Mouse (Mus musculus) testis, postnatal 14 days (tissue): Measurements from ENCODE around the gene Tm2d3.

Experiments
- DNase-seq: peaks from one replicate; pipeline ENCODE4 v3.0.0; 2021; ENCODE audit warnings: low spot score

Gene Tm2d3

GRCm38 (mm10) chr7:65704818-65705242, 13.9 kb downstream of the Tm2d3 start:
- peak; percentile 78 for DNase-seq

- DNase-seq, result no peak
Observed at GRCm38 (mm10) chr7:65708506-65708905, 17.5 kb downstream of the Tm2d3 start.

DNA sequence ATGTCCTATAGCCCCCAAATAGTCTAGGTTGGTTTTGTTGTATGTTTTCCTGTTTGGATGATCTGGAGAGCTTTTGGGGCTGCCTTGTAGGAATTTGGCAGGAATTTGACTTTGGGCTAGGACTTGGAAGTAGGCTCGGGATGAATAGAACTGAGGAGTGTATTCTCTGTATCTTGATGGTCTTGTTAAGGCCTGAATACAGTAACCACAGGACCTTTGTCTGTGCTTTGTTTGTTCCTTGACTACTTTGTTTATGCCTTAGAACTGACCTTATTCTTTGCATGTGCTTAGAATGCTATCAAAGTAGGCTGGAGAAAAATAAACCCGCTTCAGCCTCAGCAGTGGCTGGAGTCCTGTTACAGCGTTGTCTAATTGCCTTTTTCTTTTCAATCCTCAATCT, 19.3 kb downstream of the Tm2d3 start:
- no peak for DNase-seq

DNA sequence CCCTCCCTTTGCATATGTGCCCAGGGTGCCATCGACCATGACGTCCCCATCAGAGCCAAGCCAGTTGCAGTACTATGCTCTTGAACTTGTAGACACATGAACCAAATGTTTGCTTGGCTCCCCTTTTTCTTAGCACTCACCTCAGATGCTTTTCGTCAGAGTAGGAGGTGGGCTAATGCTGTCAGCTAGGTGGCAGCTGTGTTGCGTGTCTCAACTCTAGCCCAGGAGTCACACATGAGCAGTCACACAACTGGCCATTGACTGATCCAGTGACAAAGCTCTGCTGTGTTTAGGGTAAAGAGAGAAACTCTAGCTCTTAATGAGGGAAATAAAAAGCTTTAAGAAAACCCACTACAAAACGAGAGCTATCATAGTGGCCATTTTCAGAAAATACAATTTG, 22.8 kb downstream of the Tm2d3 start:
- DNase-seq, result no peak

DNA sequence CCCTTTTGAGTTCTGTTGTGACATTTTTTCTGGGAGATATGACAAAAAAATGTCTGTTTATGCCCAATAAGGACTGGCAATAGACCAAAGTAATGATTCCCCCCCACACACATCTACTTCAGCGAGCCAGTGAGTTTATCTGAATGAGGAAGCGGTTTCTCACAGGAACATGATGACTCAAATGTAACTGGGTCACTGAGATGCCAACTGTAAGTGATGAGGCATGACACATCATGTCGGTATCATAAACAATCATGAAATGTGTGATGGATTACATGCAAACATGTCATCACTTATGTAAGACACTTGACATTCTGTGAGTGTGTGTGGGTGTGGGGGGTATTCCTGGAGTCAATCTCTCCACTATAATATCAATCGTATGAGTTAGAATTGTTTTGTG, 23.3 kb downstream of the Tm2d3 start:
- DNase-seq, result no peak

DNA sequence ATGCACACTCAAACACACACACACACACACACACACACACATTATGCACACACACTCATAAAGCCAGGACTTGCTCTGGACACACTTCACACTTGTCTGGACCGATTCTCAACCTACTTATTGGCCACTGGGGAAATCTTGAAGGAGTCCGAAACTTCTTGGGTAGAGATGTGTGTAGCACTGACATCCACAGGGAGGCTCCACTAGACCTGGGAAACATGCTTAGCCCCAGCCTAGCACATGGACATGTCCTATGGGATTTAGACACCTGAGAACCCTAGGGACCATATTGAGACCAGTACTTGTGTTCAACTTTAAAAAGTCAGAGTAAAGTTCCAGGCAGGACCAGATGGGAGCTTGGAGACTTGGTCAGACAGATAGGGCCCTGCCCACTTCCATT, 43.1 kb downstream of the Tm2d3 start:
- no peak for DNase-seq

DNA sequence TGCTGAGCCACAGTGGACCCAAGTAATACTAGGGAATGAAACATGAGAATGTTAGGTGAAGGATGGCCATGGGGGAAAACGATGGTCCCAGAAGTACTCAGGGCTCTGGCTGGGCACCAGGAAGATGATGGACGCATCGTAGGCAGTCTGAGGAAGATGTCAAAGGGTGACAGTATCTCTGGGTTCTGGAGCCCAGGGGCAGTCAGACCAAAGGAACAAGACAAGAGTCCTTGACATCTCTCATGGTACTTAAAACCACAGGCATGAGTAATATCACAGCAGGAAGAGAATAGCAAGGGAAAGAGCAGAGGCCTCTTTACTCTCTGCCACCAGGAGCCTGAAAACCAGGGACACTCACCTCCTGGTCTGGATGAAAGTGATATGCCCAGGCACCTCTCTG, 44.3 kb downstream of the Tm2d3 start:
- DNase-seq, result no peak

DNA sequence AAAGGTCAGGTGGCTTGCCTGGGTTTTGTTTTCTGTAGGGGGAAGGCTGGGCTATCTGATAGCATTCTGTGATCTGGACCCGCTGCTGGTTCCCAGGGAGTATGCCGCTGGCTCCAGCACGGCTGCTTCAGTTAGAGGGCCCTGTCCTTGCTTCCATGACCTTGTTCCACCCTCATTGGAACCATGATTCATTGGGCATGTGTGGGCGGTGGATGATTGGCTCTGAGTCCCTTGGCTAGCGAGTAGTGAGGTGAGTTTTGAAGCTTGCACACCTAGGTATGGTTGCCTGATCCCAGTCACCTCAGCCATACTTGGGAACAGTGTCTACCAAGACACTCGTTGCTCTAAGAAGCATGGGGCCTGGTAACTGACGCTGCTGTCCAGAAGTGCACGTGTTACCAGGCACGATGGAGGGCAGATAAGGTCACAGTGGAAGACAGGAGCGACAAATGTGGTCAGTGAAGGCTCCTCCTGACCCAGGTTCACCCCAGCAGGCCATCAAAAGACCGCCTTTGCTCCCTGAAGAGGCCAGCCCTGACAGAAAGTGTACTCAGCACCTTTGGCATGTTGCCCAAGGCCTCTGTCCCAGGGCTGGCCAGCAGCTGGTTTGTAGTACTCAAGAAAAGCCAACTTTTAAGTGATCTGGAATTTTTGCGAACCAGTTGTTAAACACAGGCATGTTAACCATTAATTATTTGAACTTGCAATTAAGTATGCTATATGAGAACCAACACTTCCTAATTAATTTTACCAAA, 46.5 kb downstream of the Tm2d3 start:
- peak; percentile 42 for DNase-seq

DNA sequence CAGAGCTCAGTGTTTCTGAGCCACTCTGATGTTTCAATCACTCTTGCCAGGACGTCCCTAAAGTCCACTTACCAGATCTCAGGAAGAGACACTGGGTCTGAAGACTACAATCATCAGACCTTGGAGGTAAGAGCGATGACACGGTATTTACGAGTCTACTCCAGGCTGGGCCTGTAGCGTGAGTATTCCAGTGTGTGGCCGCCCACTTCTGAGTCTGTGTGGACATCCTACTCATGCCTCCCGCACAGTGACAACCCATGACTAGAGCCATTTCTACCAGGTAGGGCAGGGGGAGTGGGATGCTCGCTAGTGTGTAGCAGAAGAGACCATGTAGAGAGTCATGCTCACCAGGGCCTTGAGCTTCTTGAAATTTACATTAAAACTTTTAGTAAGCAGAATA, 51.9 kb downstream of the Tm2d3 start:
- no peak for DNase-seq

GRCm38 (mm10) chr7:65747990-65748955, 57.3 kb downstream of the Tm2d3 start:
- no peak for DNase-seq
